Mouse (Mus musculus): ENCODE results near the gene Tarsl2. TPM values are rescaled to one million over a fixed set of nuclear protein-coding genes. Genes with fewer than 3 reads are reported as not detected.
A peak's percentile ranks its signal among the peaks of the same experiment; 100 is the strongest.

Gene Tarsl2
- polyA plus RNA-seq, 3 experiments from 2014 or later: 0.92 to 2.1 (median 1.7) TPM

- no peak for ATAC-seq
Observed at GRCm38 (mm10) chr7:65657490-65658120, 12.9 kb downstream of the Tarsl2 start.

GRCm38 (mm10) chr7:65663225-65663790, 18.6 kb downstream of the Tarsl2 start:
- ATAC-seq: no peak

GRCm38 (mm10) chr7:65663886-65664285, 19.2 kb downstream of the Tarsl2 start:
- ATAC-seq: no peak

- ATAC-seq: no peak
Observed at GRCm38 (mm10) chr7:65667491-65667890, 22.8 kb downstream of the Tarsl2 start.

GRCm38 (mm10) chr7:65678050-65678449, 33.4 kb downstream of the Tarsl2 start:
- ATAC-seq: no peak

- no peak for ATAC-seq
Observed at GRCm38 (mm10) chr7:65678900-65679595, 34.4 kb downstream of the Tarsl2 start.

GRCm38 (mm10) chr7:65681166-65681565, 36.5 kb downstream of the Tarsl2 start:
- no peak for ATAC-seq

- ATAC-seq: no peak
Observed at GRCm38 (mm10) chr7:65684256-65684835, 39.6 kb downstream of the Tarsl2 start.

- no peak for ATAC-seq
Observed at GRCm38 (mm10) chr7:65686664-65687063, 42.0 kb downstream of the Tarsl2 start.

- ATAC-seq: no peak
Observed at GRCm38 (mm10) chr7:65690869-65691268, 46.2 kb downstream of the Tarsl2 start, which contains the start of gene Tm2d3. Gene Tm2d3 (plus strand): TSS chr7:65691169.

GRCm38 (mm10) chr7:65691929-65692605, 47.4 kb downstream of the Tarsl2 start:
- no peak for ATAC-seq

GRCm38 (mm10) chr7:65692883-65693282, 48.2 kb downstream of the Tarsl2 start:
- peak; percentile 1 for ATAC-seq

GRCm38 (mm10) chr7:65693301-65693821, 48.7 kb downstream of the Tarsl2 start:
- ATAC-seq: peak; percentile 90

GRCm38 (mm10) chr7:65696450-65696849, 51.8 kb downstream of the Tarsl2 start:
- peak; percentile 44 for ATAC-seq

GRCm38 (mm10) chr7:65702076-65702475, 57.4 kb downstream of the Tarsl2 start:
- no peak for ATAC-seq

- ATAC-seq: peak; percentile 88
Observed at GRCm38 (mm10) chr7:65704818-65705242, 60.1 kb downstream of the Tarsl2 start.

- ATAC-seq: no peak
Observed at GRCm38 (mm10) chr7:65708506-65708905, 63.8 kb downstream of the Tarsl2 start.

- ATAC-seq: no peak
Observed at GRCm38 (mm10) chr7:65710301-65710700, 65.6 kb downstream of the Tarsl2 start.

- no peak for ATAC-seq
Observed at GRCm38 (mm10) chr7:65713782-65714181, 69.1 kb downstream of the Tarsl2 start.

GRCm38 (mm10) chr7:65714304-65714703, 69.6 kb downstream of the Tarsl2 start:
- peak; percentile 88 for ATAC-seq

GRCm38 (mm10) chr7:65734024-65734423, 89.3 kb downstream of the Tarsl2 start:
- no peak for ATAC-seq

GRCm38 (mm10) chr7:65735261-65735660, 90.6 kb downstream of the Tarsl2 start:
- ATAC-seq: no peak

Data from inflammation-experienced regulatory T-cells, adult 6 months (primary cell).